Mouse (Mus musculus): ENCODE data around the gene Usp49. TPM values are rescaled to one million over a fixed set of nuclear protein-coding genes. Genes with fewer than 3 reads are reported as not detected.

Gene Usp49
- polyA plus RNA-seq (2012; rRNA removed; ENCODE audit: low replicate concordance): 6.2 and 6.9 TPM in 2 replicates

GRCm38 (mm10) chr17:47630678-47631065, at the start of gene Usp49:
TSS of gene Usp49 (plus strand) at chr17:47630690.

GRCm38 (mm10) chr17:47610849-47611660, 19.4 kb upstream of the Usp49 start, which contains the start of the genes Bysl, Med20 and Gm20517:
TSS of gene Bysl (minus strand) at chr17:47611492.
TSS of gene Med20 (plus strand) at chr17:47611582.
TSS of gene Gm20517 (plus strand) at chr17:47611589.

GRCm38 (mm10) chr17:47688344-47688607, 57.8 kb downstream of the Usp49 start, which contains the start of gene Tomm6:
TSS of gene Tomm6 (minus strand) at chr17:47688386.

GRCm38 (mm10) chr17:47688608-47689575, 58.4 kb downstream of the Usp49 start, which contains the start of gene Frs3:
TSS of gene Frs3 (plus strand) at chr17:47689030.

GRCm38 (mm10) chr17:47694442-47694502, 63.8 kb downstream of the Usp49 start, which contains the start of gene Gm21981:
TSS of gene Gm21981 (minus strand) at chr17:47694455.

GRCm38 (mm10) chr17:47694503-47695336, 64.2 kb downstream of the Usp49 start, which contains the start of gene Prickle4:
TSS of gene Prickle4 (minus strand) at chr17:47694736.

GRCm38 (mm10) chr17:47726566-47726965, 96.1 kb downstream of the Usp49 start, which contains the start of gene Pgc:
TSS of gene Pgc (plus strand) at chr17:47726842.

Other genes with a start within 250 kb of the Usp49 start
- gene Guca1b, start 245.3 kb upstream of the Usp49 start, polyA plus RNA-seq (2012; rRNA removed; ENCODE audit: low replicate concordance): 1.8 and 2.7 TPM in 2 replicates
- 1.6 and 2.7 TPM in 2 replicates for gene Guca1a, start 230.1 kb upstream of the Usp49 start, polyA plus RNA-seq (2012; rRNA removed; ENCODE audit: low replicate concordance)
- 2.0 and 2.7 TPM in 2 replicates for gene AI661453, start 194.1 kb upstream of the Usp49 start, polyA plus RNA-seq (2012; rRNA removed; ENCODE audit: low replicate concordance)
- gene 1700001C19Rik, start 193.3 kb upstream of the Usp49 start, polyA plus RNA-seq (2012; rRNA removed; ENCODE audit: low replicate concordance): 0.30 and 0.39 TPM in 2 replicates
- gene Taf8, start 128.4 kb upstream of the Usp49 start, polyA plus RNA-seq (2012; rRNA removed; ENCODE audit: low replicate concordance): 23.0 and 29.7 TPM in 2 replicates
- gene Ccnd3, start 125.6 kb upstream of the Usp49 start, polyA plus RNA-seq (2012; rRNA removed; ENCODE audit: low replicate concordance): 140 and 227 TPM in 2 replicates
- gene Bysl, start 19.2 kb upstream of the Usp49 start, polyA plus RNA-seq (2012; rRNA removed; ENCODE audit: low replicate concordance): 8.7 and 11.1 TPM in 2 replicates
- 20.8 and 39.5 TPM in 2 replicates for gene Med20, start 19.1 kb upstream of the Usp49 start, polyA plus RNA-seq (2012; rRNA removed; ENCODE audit: low replicate concordance)
- 1.0 and 1.2 TPM in 2 replicates for gene Gm20517, start 19.1 kb upstream of the Usp49 start, polyA plus RNA-seq (2012; rRNA removed; ENCODE audit: low replicate concordance)
- gene Tomm6, start 57.7 kb downstream of the Usp49 start, polyA plus RNA-seq (2012; rRNA removed; ENCODE audit: low replicate concordance): 114 and 120 TPM in 2 replicates
- gene Frs3, start 58.3 kb downstream of the Usp49 start, polyA plus RNA-seq (2012; rRNA removed; ENCODE audit: low replicate concordance): 15.2 and 18.4 TPM in 2 replicates
- gene Gm21981, start 63.8 kb downstream of the Usp49 start, polyA plus RNA-seq (2012; rRNA removed; ENCODE audit: low replicate concordance): 0.98 and 1.2 TPM in 2 replicates
- gene Prickle4, start 64.0 kb downstream of the Usp49 start, polyA plus RNA-seq (2012; rRNA removed; ENCODE audit: low replicate concordance): 5.1 and 8.2 TPM in 2 replicates
- gene Pgc, start 96.2 kb downstream of the Usp49 start, polyA plus RNA-seq (2012; rRNA removed; ENCODE audit: low replicate concordance): 0.75 and 0.88 TPM in 2 replicates
- 55.1 and 72.0 TPM in 2 replicates for gene Tfeb, start 106.3 kb downstream of the Usp49 start, polyA plus RNA-seq (2012; rRNA removed; ENCODE audit: low replicate concordance)
- gene Mdfi, start 204.0 kb downstream of the Usp49 start, polyA plus RNA-seq (2012; rRNA removed; ENCODE audit: low replicate concordance): 30.1 and 64.7 TPM in 2 replicates

Measured in mammary gland, adult 2 months (tissue).